Mouse (Mus musculus) thymus, adult 2 months (tissue): ENCODE data around the gene Mark2. TPM values are rescaled to one million over a fixed set of nuclear protein-coding genes. Genes with fewer than 3 reads are reported as not detected.
A peak's percentile ranks its signal among the peaks of the same experiment; 100 is the strongest.

ENCODE experiments used
- DNase-seq: peaks from one replicate; pipeline ENCODE4 v3.0.0; 2021
- H3K27ac ChIP-seq: fragments of 200-500 bp; 2 replicates; pipeline ENCODE4 v1.5.1; 2012; ENCODE audit warnings: low read length, control low read depth; ENCODE audit not compliant: control insufficient read depth, insufficient read depth
- H3K27me3 ChIP-seq: fragments of 200-500 bp; 2 replicates; pipeline ENCODE4 v1.6.1; 2012; ENCODE audit warnings: mild to moderate bottlenecking, low read length, moderate library complexity, mixed read lengths; ENCODE audit not compliant: control insufficient read depth, insufficient read depth
- H3K36me3 ChIP-seq: fragments of 200-500 bp; 2 replicates; pipeline ENCODE4 v1.6.1; 2012; ENCODE audit warnings: mild to moderate bottlenecking, low read length, moderate library complexity; ENCODE audit not compliant: control insufficient read depth, insufficient read depth
- H3K4me1 ChIP-seq: fragments of 200-500 bp; replicated peaks from 2 replicates; pipeline ENCODE4 v1.6.1; 2012; ENCODE audit warnings: low read length; ENCODE audit not compliant: control insufficient read depth, insufficient read depth
- H3K4me3 ChIP-seq: fragments of 200-500 bp; 2 replicates; pipeline ENCODE4 v1.5.1; 2012; ENCODE audit warnings: mild to moderate bottlenecking, low read length, control low read depth, moderate library complexity; ENCODE audit not compliant: control insufficient read depth, insufficient read depth
- CTCF ChIP-seq: fragments of 200-500 bp; IDR thresholded peaks from 2 replicates; pipeline ENCODE4 v1.5.1; 2012; ENCODE audit warnings: mild to moderate bottlenecking, control low read depth, low read length, moderate library complexity, borderline replicate concordance; ENCODE audit not compliant: control insufficient read depth, poor library complexity, insufficient read depth; ENCODE audit errors: extremely low read depth
- POLR2A ChIP-seq: fragments of 200-500 bp; IDR thresholded peaks from 2 replicates; pipeline ENCODE4 v1.6.1; 2012; ENCODE audit warnings: mild to moderate bottlenecking, low read length, control low read depth, moderate library complexity; ENCODE audit not compliant: control insufficient read depth, poor library complexity, insufficient read depth; ENCODE audit errors: extremely low read depth
- WGBS: fragments of 180-500 bp; shearing (Covaris S2); methylation state at CpG from one replicate; pipeline ENCODE4 v1.1.7; 2018; 5-methylcytosine and 5-hydroxymethylcytosine counted together
- polyA plus RNA-seq: library from polyadenylated mRNA; depleted of rRNA; stranded (reverse); fragments of >200 nt; gene quantifications from 2 replicates; pipeline ENCODE4 v1.2.3, GENCODE M21; 2012; rRNA removed

The Mark2 gene
- polyA plus RNA-seq = 189 and 212 TPM in 2 replicates

GRCm38 (mm10) chr19:7341512-7342397, at the start of gene Mark2:
Gene Mark2 (minus strand): TSS chr19:7341860.
- Histone ChIP-seq H3K4me1 (peaks cover 30% of the 10 kb centered on the region), H3K4me3 (peak within 1 kb of the TSS; percentile 89), H3K27ac (peak within 1 kb of the TSS; percentile 48), H3K36me3 (no peaks in the 10 kb centered on the region), H3K27me3 (no peaks in the 10 kb centered on the region)
- no peak; the same call in 1 of the 2 replicates for TF ChIP-seq CTCF
- TF ChIP-seq POLR2A = peak; percentile 63
- 2% methylated on average over 63 of the region's 63 CpGs for WGBS
- DNase-seq = peak; percentile 99

GRCm38 (mm10) chr19:7388488-7388887, 46.8 kb upstream of the Mark2 start:
- no peaks in the 10 kb centered on the region for H3K27me3 ChIP-seq
- no peak for DNase-seq
- H3K4me3 ChIP-seq = no peak overlapping the region
- no peak for TF ChIP-seq CTCF
- no peak for TF ChIP-seq POLR2A
- no peak overlapping the region for H3K27ac ChIP-seq
- 93% methylated on average over 6 of the region's 6 CpGs for WGBS
- H3K4me1 ChIP-seq = peaks cover 1% of the 10 kb centered on the region
- no peaks in the 10 kb centered on the region for H3K36me3 ChIP-seq

DNA sequence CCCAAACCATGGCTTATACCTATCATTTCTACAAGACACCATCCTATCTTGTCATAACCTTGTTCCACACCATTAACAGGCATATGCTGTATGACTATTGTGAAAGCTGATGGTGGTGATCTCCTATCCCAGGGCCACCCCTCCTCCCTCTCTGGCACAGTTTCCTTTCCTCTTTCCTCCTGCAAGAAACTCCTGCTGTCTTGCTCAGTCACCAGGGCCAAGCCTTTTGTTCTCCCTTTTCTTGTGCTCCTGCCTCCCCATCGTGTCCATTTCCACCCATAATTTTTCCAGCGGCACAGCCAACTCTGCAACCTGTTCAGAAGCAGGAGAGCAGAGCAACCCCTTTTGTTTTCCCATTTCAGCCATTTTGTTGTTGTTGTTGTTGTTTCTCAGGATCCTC, 44.4 kb upstream of the Mark2 start:
- Histone ChIP-seq H3K27ac (no peak overlapping the region), H3K4me3 (no peak overlapping the region), H3K4me1 (peaks cover 7% of the 10 kb centered on the region), H3K27me3 (no peaks in the 10 kb centered on the region), H3K36me3 (no peaks in the 10 kb centered on the region)
- WGBS = 77% methylated on average over 2 of the region's 2 CpGs
- TF ChIP-seq CTCF (no peak), POLR2A (no peak)
- DNase-seq = no peak

- DNase-seq = peak; percentile 99
- H3K27ac ChIP-seq = 0 out of 2 replicates have a peak within 1 kb of the TSS, but pooled peaks have one; percentile 5
- H3K4me3 ChIP-seq = peak within 1 kb of the TSS; percentile 86
- H3K4me1 ChIP-seq = peaks cover 7% of the 10 kb centered on the region
- H3K27me3 ChIP-seq = no peaks in the 10 kb centered on the region
- TF ChIP-seq CTCF = no peak
- peak; percentile 61 for TF ChIP-seq POLR2A
- no peaks in the 10 kb centered on the region for H3K36me3 ChIP-seq
- 3% methylated on average over 49 of the region's 52 CpGs for WGBS
These were observed 41.5 kb upstream of the Mark2 start, which contains the start of gene Spindoc for GRCm38 (mm10) chr19:7382903-7383865. Gene Spindoc (minus strand): TSS chr19:7382994.

DNA sequence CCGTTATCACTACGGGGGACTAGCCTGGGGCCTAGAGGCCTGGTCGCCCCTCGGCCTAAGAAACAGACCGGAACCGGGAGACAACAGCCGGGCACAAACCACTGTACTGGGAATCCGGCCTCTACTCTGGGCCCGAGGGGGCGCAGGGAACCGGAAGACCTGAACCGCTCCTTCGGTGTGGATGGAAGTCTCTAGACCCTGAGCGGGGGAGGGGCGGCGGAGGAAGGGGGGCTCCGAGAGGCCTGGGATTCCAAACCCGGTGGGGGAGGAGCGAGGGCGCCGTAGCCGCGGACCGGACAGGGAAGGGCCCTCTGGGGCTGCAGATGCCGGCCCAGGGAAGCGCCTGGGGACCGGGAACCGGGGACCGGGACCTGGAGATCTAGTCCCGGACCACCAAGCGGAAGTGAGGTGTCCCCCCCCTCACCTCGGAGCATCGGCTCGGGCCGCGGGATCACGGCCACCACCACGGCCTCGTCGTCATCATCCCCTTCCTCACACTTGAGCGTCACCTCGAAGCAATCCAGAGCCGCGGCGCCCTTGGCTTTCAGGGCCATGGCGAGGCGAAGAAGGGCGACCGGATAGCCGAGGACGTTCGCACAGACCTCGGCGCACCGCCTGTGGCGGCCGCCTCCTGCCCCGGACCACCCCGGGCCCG, 40.7 kb upstream of the Mark2 start:
- Histone ChIP-seq H3K4me1 (peaks cover 7% of the 10 kb centered on the region), H3K4me3 (peak overlapping the region; percentile 86), H3K36me3 (no peaks in the 10 kb centered on the region), H3K27ac (0 out of 2 replicates have a peak overlapping the region, but pooled peaks have one; percentile 5), H3K27me3 (no peaks in the 10 kb centered on the region)
- 1% methylated on average over 57 of the region's 60 CpGs for WGBS
- peak; percentile 78 for DNase-seq
- no peak for TF ChIP-seq POLR2A
- no peak for TF ChIP-seq CTCF
